Mouse (Mus musculus) lung, embryonic 14.5 days (tissue): ENCODE data around the gene Fcgr3. TPM values are rescaled to one million over a fixed set of nuclear protein-coding genes. Genes with fewer than 3 reads are reported as not detected.

ENCODE experiments used
- ATAC-seq: fragments of 200-750 bp; cut with Nextera tagmentation; 2 replicates; pipeline ENCODE4 v1.8.0; 2017; ENCODE audit warnings: mild to moderate bottlenecking, moderate TSS enrichment, moderate library complexity; ENCODE audit not compliant: insufficient read depth
- DNase-seq: peaks from one replicate; pipeline ENCODE4 v3.0.0-alpha.2; 2015
- H3K27ac ChIP-seq: fragments of 300-500 bp; sonication (generic); 2 replicates; pipeline ENCODE4 v1.5.1; 2014; ENCODE audit warnings: low read depth, mild to moderate bottlenecking, moderate library complexity
- H3K27me3 ChIP-seq: fragments of 300-500 bp; sonication (generic); 2 replicates; pipeline ENCODE4 v1.6.1; 2014; ENCODE audit warnings: low read length, control low read depth; ENCODE audit not compliant: insufficient read depth
- H3K36me3 ChIP-seq: fragments of 300-500 bp; sonication (generic); 2 replicates; pipeline ENCODE4 v1.6.1; 2014; ENCODE audit warnings: control low read depth; ENCODE audit not compliant: insufficient read depth
- H3K4me1 ChIP-seq: fragments of 300-500 bp; sonication (generic); 2 replicates; pipeline ENCODE4 v1.6.1; 2014; ENCODE audit warnings: antibody characterized with exemption, control low read depth; ENCODE audit not compliant: insufficient read depth
- H3K4me2 ChIP-seq: fragments of 300-500 bp; sonication (generic); 2 replicates; pipeline ENCODE4 v1.6.1; 2014; ENCODE audit warnings: mild to moderate bottlenecking
- H3K4me3 ChIP-seq: fragments of 300-500 bp; sonication (generic); 2 replicates; pipeline ENCODE4 v1.5.1; 2014; ENCODE audit warnings: low read depth, low read length
- H3K9ac ChIP-seq: fragments of 300-500 bp; sonication (generic); 2 replicates; pipeline ENCODE4 v1.6.1; 2014
- H3K9me3 ChIP-seq: fragments of 300-500 bp; sonication (generic); 2 replicates; pipeline ENCODE4 v1.6.1; 2016; ENCODE audit warnings: low read depth, low read length, control low read depth
- CTCF ChIP-seq: IDR thresholded peaks from 2 replicates; pipeline ENCODE4 v1.5.1; 2016; ENCODE audit warnings: antibody characterized with exemption, low read depth
- WGBS: fragments of 180-500 bp; shearing (Covaris S2); extraction: QIAGEN DNeasy Blood & Tissue Kit; methylation state at CpG from one replicate; pipeline ENCODE4 v1.1.7; 2014; 5-methylcytosine and 5-hydroxymethylcytosine counted together
- polyA plus RNA-seq: library from polyadenylated mRNA; unstranded; fragments of >200 nt; fragmentation: Nextera tagmentation; extraction: Ambion mirVana; gene quantifications from 2 replicates; pipeline ENCODE4 v1.2.1, GENCODE M21; 2014

The Fcgr3 gene
- polyA plus RNA-seq, 1 experiment from 2014 or later: 10.8 TPM

DNA sequence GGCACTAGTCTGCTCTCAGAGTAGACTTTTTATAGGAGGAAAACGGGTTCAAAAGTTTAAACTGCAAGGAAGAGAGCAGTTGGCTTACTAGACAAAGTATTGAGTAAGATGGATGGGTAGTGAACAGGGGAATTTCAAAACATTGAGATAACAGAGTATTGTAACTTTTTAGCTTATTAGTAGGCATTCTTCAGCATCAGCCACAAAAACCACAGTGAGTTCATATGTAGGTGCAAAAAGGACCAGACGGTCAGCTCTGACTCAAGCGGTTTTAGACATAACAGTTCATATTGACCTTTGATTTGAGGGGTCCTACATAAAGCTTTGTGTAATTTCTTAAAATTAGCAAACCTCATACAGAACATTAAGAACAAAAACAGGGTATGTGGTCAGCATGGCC, 3.2 kb downstream of the Fcgr3 start:
- Histone ChIP-seq H3K27ac (peak overlapping the region; percentile 62; the same call in 1 of the 2 replicates), H3K4me3 (no peak overlapping the region)

DNA sequence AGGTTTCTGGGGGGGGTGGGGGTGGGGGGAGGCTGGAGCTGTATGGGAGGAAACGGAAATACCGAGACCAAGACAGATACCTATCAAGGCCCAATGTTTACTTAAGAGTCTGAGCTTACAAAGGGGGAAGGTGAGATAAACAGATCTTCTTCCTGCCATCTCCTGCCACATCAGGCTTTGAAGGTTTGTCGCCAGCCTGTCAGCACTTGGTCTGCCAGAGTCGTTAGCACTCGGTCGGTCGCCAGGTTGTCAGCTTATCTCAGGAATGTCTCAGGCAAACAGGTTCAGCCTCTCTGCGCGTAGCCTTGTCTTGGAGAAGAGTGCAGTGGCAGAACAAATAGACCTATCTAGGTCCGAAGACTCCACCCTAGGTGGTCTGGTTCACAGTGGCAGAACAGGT, 4.3 kb downstream of the Fcgr3 start:
- Histone ChIP-seq H3K36me3 (no peaks in the 10 kb centered on the region), H3K9me3 (no peaks in the 10 kb centered on the region), H3K27ac (peak overlapping the region; percentile 62; the same call in 1 of the 2 replicates), H3K4me1 (no peaks in the 10 kb centered on the region), H3K4me2 (peak overlapping the region; percentile 28), H3K9ac (no peak overlapping the region), H3K4me3 (no peak overlapping the region), H3K27me3 (peaks cover 9% of the 10 kb centered on the region)
- DNase-seq (peak; percentile 73), ATAC-seq (no peak)
- WGBS: 6% methylated on average over 10 of the region's 10 CpGs
- no peak for TF ChIP-seq CTCF

More for the DNA sequence above, 3.2 kb downstream of the Fcgr3 start:
- no peak overlapping the region for H3K4me2 ChIP-seq
- no peak for TF ChIP-seq CTCF
- H3K27me3 ChIP-seq: peaks cover 13% of the 10 kb centered on the region
- no peaks in the 10 kb centered on the region for H3K4me1 ChIP-seq
- no peak overlapping the region for H3K9ac ChIP-seq
- WGBS: 36% methylated on average over 3 of the region's 3 CpGs
- H3K9me3 ChIP-seq: no peaks in the 10 kb centered on the region
- H3K36me3 ChIP-seq: no peaks in the 10 kb centered on the region
- DNase-seq (no peak), ATAC-seq (no peak)

DNA sequence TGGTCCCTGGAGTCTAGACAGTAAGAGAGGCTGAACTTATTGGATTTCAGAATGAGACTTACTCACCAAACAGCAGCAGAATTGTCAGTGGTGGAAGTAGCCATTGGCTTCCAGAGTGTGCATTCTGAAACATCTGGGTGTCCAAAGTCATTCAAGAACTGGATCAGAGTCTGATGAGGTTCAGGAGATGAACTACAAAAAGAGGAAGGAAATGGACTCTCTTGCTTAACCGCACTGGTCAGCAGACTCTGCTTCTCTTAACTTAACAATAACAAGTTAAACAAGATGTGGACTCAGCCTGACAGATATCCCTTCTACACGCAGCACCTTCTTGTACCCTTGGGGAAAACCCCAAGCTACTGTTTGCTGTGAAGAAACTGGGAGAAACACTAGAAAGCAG, 5.5 kb downstream of the Fcgr3 start:
- H3K9me3 ChIP-seq: no peaks in the 10 kb centered on the region
- no peak overlapping the region for H3K4me3 ChIP-seq
- DNase-seq (no peak), ATAC-seq (no peak)
- no peak for TF ChIP-seq CTCF
- peaks cover 5% of the 10 kb centered on the region for H3K27me3 ChIP-seq
- no peak overlapping the region for H3K4me2 ChIP-seq
- WGBS: 56% methylated on average over 2 of the region's 2 CpGs
- H3K27ac ChIP-seq: no peak overlapping the region
- no peaks in the 10 kb centered on the region for H3K36me3 ChIP-seq
- no peak overlapping the region for H3K9ac ChIP-seq
- H3K4me1 ChIP-seq: no peaks in the 10 kb centered on the region

DNA sequence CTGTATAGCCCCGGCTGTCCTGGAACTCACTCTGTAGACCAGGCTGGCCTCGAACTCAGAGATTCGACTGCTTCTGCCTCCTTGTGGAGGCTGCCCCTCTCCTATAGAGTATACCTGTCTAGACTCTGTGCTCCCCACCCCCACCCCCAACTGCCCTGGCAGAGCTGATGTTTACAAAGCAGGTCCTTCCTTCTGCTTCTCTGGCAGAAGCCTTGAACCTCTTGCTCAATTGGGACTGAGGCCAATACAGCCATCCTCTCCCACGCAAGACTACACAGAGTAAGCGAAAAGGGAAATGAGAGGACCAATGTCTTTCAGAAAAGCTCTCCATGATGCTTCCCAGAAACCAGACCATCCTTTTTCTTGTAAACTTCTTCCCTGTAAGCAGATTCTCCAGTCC, 7.5 kb downstream of the Fcgr3 start:
- no peak overlapping the region for H3K9ac ChIP-seq
- no peaks in the 10 kb centered on the region for H3K36me3 ChIP-seq
- no peaks in the 10 kb centered on the region for H3K9me3 ChIP-seq
- no peak for DNase-seq
- no peak overlapping the region for H3K4me2 ChIP-seq
- no peak for ATAC-seq
- no peak for TF ChIP-seq CTCF
- no peak overlapping the region for H3K4me3 ChIP-seq
- H3K27ac ChIP-seq: no peak overlapping the region
- 80% methylated on average over 5 of the region's 5 CpGs for WGBS
- no peaks in the 10 kb centered on the region for H3K4me1 ChIP-seq
- no peaks in the 10 kb centered on the region for H3K27me3 ChIP-seq

DNA sequence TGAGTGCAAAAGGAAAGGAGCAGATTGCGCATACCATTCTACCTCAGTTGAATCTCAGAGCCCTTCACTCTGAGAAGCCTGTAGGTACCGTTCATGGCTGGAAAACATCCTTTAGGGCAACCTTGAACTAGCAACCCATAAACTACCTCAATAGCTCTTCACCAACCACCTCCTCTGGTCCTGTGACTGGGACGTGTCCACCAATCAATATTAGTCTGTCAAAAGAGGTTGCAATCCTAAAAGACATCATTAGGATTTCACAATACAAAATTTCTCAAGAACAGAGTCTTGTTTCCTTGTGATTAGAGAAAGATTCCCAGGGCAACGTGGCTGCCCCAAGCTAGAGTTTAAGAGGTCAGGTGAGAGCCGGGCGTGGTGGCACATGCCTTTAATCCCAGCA, 11.4 kb downstream of the Fcgr3 start:
- H3K36me3 ChIP-seq: no peaks in the 10 kb centered on the region
- no peaks in the 10 kb centered on the region for H3K9me3 ChIP-seq
- H3K4me1 ChIP-seq: no peaks in the 10 kb centered on the region
- no peak overlapping the region for H3K27ac ChIP-seq
- 73% methylated on average over 6 of the region's 6 CpGs for WGBS
- H3K4me2 ChIP-seq: no peak overlapping the region
- DNase-seq (no peak), ATAC-seq (no peak)
- TF ChIP-seq CTCF: no peak
- H3K4me3 ChIP-seq: no peak overlapping the region
- no peak overlapping the region for H3K9ac ChIP-seq
- no peaks in the 10 kb centered on the region for H3K27me3 ChIP-seq

DNA sequence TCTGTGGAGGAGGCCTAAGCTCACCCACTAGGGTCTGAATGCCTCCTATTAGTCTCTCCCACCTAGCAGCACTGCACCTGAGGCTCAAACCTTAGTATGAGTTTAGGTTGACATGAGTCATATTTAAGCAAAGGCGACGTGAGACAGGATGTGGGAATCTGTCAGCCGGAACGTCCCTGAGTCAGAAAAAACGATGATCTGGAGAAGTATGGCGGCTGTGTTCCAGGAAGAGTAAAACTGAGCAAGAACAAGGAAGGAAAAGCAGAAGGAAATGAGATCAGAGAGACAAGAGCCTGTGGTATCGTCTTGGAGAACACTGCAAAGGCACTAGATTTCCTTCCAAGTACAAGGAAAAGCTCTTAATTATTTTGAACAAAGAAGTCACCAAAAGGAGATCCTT, 14.0 kb downstream of the Fcgr3 start:
- TF ChIP-seq CTCF: no peak
- no peaks in the 10 kb centered on the region for H3K9me3 ChIP-seq
- 69% methylated on average over 7 of the region's 7 CpGs for WGBS
- H3K4me2 ChIP-seq: no peak overlapping the region
- no peaks in the 10 kb centered on the region for H3K27me3 ChIP-seq
- H3K9ac ChIP-seq: no peak overlapping the region
- H3K27ac ChIP-seq: no peak overlapping the region
- H3K4me1 ChIP-seq: no peaks in the 10 kb centered on the region
- ATAC-seq (no peak), DNase-seq (no peak)
- H3K36me3 ChIP-seq: no peaks in the 10 kb centered on the region
- H3K4me3 ChIP-seq: no peak overlapping the region

DNA sequence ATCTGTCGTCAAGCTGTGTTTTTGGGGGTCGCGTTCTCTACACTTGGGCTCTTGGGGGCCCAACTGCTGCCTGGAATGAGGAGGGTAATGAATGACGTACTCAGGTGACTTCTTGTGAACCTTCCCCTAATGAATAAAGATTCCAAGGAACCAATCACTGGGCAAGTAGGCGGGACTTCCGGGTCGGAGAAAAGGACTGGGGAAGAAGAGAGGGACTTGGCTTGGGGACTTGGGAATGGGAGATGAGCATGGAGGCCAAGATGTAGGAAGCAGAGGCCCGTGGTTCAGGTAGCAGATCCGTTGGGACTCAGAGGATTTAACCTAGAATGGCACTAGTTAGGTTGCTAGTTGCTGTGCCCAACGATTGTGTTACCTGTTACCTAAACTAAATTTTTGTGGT, 15.5 kb downstream of the Fcgr3 start:
- H3K9me3 ChIP-seq: no peaks in the 10 kb centered on the region
- no peaks in the 10 kb centered on the region for H3K36me3 ChIP-seq
- TF ChIP-seq CTCF: no peak
- no peak overlapping the region for H3K9ac ChIP-seq
- DNase-seq (no peak), ATAC-seq (no peak)
- no peak overlapping the region for H3K4me2 ChIP-seq
- H3K4me1 ChIP-seq: no peaks in the 10 kb centered on the region
- no peak overlapping the region for H3K27ac ChIP-seq
- no peak overlapping the region for H3K4me3 ChIP-seq
- WGBS: 58% methylated on average over 10 of the region's 10 CpGs
- no peaks in the 10 kb centered on the region for H3K27me3 ChIP-seq

DNA sequence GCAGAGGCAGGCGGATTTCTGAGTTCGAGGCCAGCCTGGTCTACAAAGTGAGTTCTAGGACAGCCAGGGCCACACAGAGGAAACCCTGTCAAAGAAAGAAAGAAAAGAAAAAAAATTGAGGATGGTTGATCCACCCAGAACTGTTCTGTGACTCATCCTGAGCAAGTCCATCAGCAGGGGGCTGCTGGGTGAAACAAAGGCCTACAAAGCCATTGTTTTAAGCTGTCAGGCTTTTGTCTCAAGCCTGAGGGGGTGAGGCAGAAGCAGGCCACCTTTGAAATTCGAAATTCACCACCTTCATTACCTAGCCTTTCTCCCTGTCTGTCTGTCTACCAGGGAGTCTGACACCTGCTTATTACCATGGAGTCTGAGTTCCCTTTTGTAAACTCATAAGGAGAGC, 18.2 kb downstream of the Fcgr3 start:
- 76% methylated on average over 3 of the region's 3 CpGs for WGBS
- DNase-seq: no peak
- H3K9me3 ChIP-seq: no peaks in the 10 kb centered on the region
- H3K36me3 ChIP-seq: no peaks in the 10 kb centered on the region
- H3K27ac ChIP-seq: no peak overlapping the region
- TF ChIP-seq CTCF: no peak
- ATAC-seq: no peak
- H3K9ac ChIP-seq: no peak overlapping the region
- no peak overlapping the region for H3K4me2 ChIP-seq
- H3K4me1 ChIP-seq: no peaks in the 10 kb centered on the region
- H3K4me3 ChIP-seq: no peak overlapping the region
- no peaks in the 10 kb centered on the region for H3K27me3 ChIP-seq
